24 mouse cellular contexts compared by ENCODE assay signal in genomic region chr1:150680345-150680744, GRCm38 (mm10).
DNase-seq lines count a peak whose midpoint lies in the region; ATAC-seq lines count a peak whose summit lies in the region.
"Had no signal": no experiment of that assay in that cellular context is flagged by ENCODE, and none has a peak within 500 bp of the region (broad histone marks: within the 10 kb centered on the region; RNA-seq: fewer than 3 reads in every experiment).

No protein-coding gene starts in this region.

- H3K27ac ChIP-seq in heart, embryonic 16.5 days (ENCODE audit: low read length): 0 out of 2 replicates have a peak overlapping the region, but pooled peaks have one; percentile 27
- no peak overlapping the region for H3K27ac ChIP-seq in heart, embryonic 10.5 days
- peak overlapping the region; percentile 23; the same call in 1 of the 2 replicates for H3K27ac ChIP-seq in embryonic facial prominence, embryonic 12.5 days
- H3K27ac ChIP-seq in embryonic facial prominence, embryonic 14.5 days (replicated peaks; ENCODE audit: low read depth, low read length): peak overlapping the region; percentile 44
- peak overlapping the region; percentile 67 for H3K27ac ChIP-seq in limb, embryonic 13.5 days
- no peak overlapping the region for H3K27ac ChIP-seq in forebrain, embryonic 14.5 days (ENCODE audit: low read depth, low read length)
- H3K27ac ChIP-seq: forebrain, embryonic 13.5 days; gastrocnemius, adult 2 months; hindbrain, embryonic 12.5 days; liver, embryonic 12.5 days; macrophage; neural tube, embryonic 15.5 days had no signal

- H3K36me3 ChIP-seq in heart, embryonic 16.5 days (ENCODE audit: control insufficient read depth, insufficient read depth): peaks cover 13% of the 10 kb centered on the region; the same call in 1 of the 2 replicates
- H3K36me3 ChIP-seq in heart, embryonic 10.5 days: peaks cover 17% of the 10 kb centered on the region
- peaks cover 14% of the 10 kb centered on the region; the same call in 1 of the 2 replicates for H3K36me3 ChIP-seq in embryonic facial prominence, embryonic 12.5 days
- peaks cover 14% of the 10 kb centered on the region for H3K36me3 ChIP-seq in embryonic facial prominence, embryonic 14.5 days (ENCODE audit: control insufficient read depth, insufficient read depth, low read length)
- peaks cover 24% of the 10 kb centered on the region for H3K36me3 ChIP-seq in limb, embryonic 13.5 days
- no peaks in the 10 kb centered on the region for H3K36me3 ChIP-seq in forebrain, embryonic 14.5 days (ENCODE audit: control insufficient read depth, insufficient read depth, low read length)
- H3K36me3 ChIP-seq: hindbrain, embryonic 12.5 days; liver, embryonic 12.5 days; neural tube, embryonic 15.5 days had no signal

- no peaks in the 10 kb centered on the region for H3K4me1 ChIP-seq in heart, embryonic 16.5 days (ENCODE audit: control insufficient read depth, insufficient read depth, low read length)
- H3K4me1 ChIP-seq in heart, embryonic 10.5 days: no peaks in the 10 kb centered on the region
- H3K4me1 ChIP-seq in embryonic facial prominence, embryonic 12.5 days: peaks cover 16% of the 10 kb centered on the region
- H3K4me1 ChIP-seq in embryonic facial prominence, embryonic 14.5 days (ENCODE audit: control insufficient read depth, insufficient read depth, low read length): peaks cover 11% of the 10 kb centered on the region; the same call in 1 of the 2 replicates
- H3K4me1 ChIP-seq in limb, embryonic 13.5 days: peaks cover 30% of the 10 kb centered on the region
- H3K4me1 ChIP-seq in forebrain, embryonic 14.5 days (ENCODE audit: control insufficient read depth, insufficient read depth, low read length): no peaks in the 10 kb centered on the region; the same call in 1 of the 2 replicates
- H3K4me1 ChIP-seq: forebrain, embryonic 13.5 days; hindbrain, embryonic 12.5 days; liver, embryonic 12.5 days; neural tube, embryonic 15.5 days had no signal

- no peaks in the 10 kb centered on the region for H3K9me3 ChIP-seq in heart, embryonic 16.5 days (replicated peaks; ENCODE audit: control insufficient read depth, low read length)
- no peaks in the 10 kb centered on the region for H3K9me3 ChIP-seq in heart, embryonic 10.5 days
- H3K9me3 ChIP-seq in embryonic facial prominence, embryonic 12.5 days: no peaks in the 10 kb centered on the region
- no peaks in the 10 kb centered on the region for H3K9me3 ChIP-seq in embryonic facial prominence, embryonic 14.5 days (ENCODE audit: control insufficient read depth, low read length)
- H3K9me3 ChIP-seq in limb, embryonic 13.5 days: no peaks in the 10 kb centered on the region
- no peaks in the 10 kb centered on the region for H3K9me3 ChIP-seq in forebrain, embryonic 14.5 days (replicated peaks; ENCODE audit: control insufficient read depth, low read length)
- H3K9me3 ChIP-seq: forebrain, embryonic 13.5 days; heart, embryonic 12.5 days; hindbrain, embryonic 12.5 days; liver, embryonic 12.5 days; neural tube, embryonic 15.5 days had no signal

- H3K4me3 ChIP-seq in heart, embryonic 16.5 days (ENCODE audit: low read length): no peak overlapping the region
- H3K4me3 ChIP-seq in heart, embryonic 10.5 days: no peak overlapping the region
- H3K4me3 ChIP-seq in embryonic facial prominence, embryonic 12.5 days: no peak overlapping the region
- H3K4me3 ChIP-seq in embryonic facial prominence, embryonic 14.5 days (ENCODE audit: low read depth, low read length): no peak overlapping the region
- no peak overlapping the region for H3K4me3 ChIP-seq in limb, embryonic 13.5 days
- H3K4me3 ChIP-seq in forebrain, embryonic 14.5 days (ENCODE audit: low read depth, low read length): no peak overlapping the region
- H3K4me3 ChIP-seq: forebrain, embryonic 13.5 days; heart, embryonic 12.5 days; hindbrain, embryonic 12.5 days; liver, embryonic 12.5 days; neural tube, embryonic 15.5 days had no signal

- no peaks in the 10 kb centered on the region for H3K27me3 ChIP-seq in heart, embryonic 16.5 days (ENCODE audit: control insufficient read depth, insufficient read depth, low read length)
- no peaks in the 10 kb centered on the region for H3K27me3 ChIP-seq in heart, embryonic 10.5 days (ENCODE audit: insufficient read depth, poor library complexity, severe bottlenecking)
- no peaks in the 10 kb centered on the region for H3K27me3 ChIP-seq in embryonic facial prominence, embryonic 12.5 days
- H3K27me3 ChIP-seq in embryonic facial prominence, embryonic 14.5 days (replicated peaks; ENCODE audit: control insufficient read depth, insufficient read depth, low read length): no peaks in the 10 kb centered on the region
- no peaks in the 10 kb centered on the region for H3K27me3 ChIP-seq in limb, embryonic 13.5 days
- H3K27me3 ChIP-seq in forebrain, embryonic 14.5 days (replicated peaks; ENCODE audit: control insufficient read depth, insufficient read depth, low read length): no peaks in the 10 kb centered on the region
- H3K27me3 ChIP-seq: forebrain, embryonic 13.5 days; heart, embryonic 12.5 days; hindbrain, embryonic 12.5 days; liver, embryonic 12.5 days; neural tube, embryonic 15.5 days had no signal

- no peak overlapping the region for H3K9ac ChIP-seq in heart, embryonic 16.5 days (ENCODE audit: low read length)
- H3K9ac ChIP-seq in embryonic facial prominence, embryonic 12.5 days: no peak overlapping the region
- no peak overlapping the region for H3K9ac ChIP-seq in embryonic facial prominence, embryonic 14.5 days (ENCODE audit: low read depth, low read length)
- no peak overlapping the region for H3K9ac ChIP-seq in limb, embryonic 13.5 days
- no peak overlapping the region for H3K9ac ChIP-seq in forebrain, embryonic 14.5 days (ENCODE audit: low read length)
- H3K9ac ChIP-seq: forebrain, embryonic 13.5 days; heart, embryonic 12.5 days; hindbrain, embryonic 12.5 days; liver, embryonic 12.5 days; liver, postnatal 0 days; neural tube, embryonic 15.5 days had no signal

- WGBS in heart, embryonic 16.5 days: 70% methylated on average over 4 of the region's 4 CpGs
- 82% methylated on average over 4 of the region's 4 CpGs for WGBS in heart, embryonic 10.5 days
- 61% methylated on average over 4 of the region's 4 CpGs for WGBS in embryonic facial prominence, embryonic 12.5 days
- WGBS in embryonic facial prominence, embryonic 14.5 days: 46% methylated on average over 4 of the region's 4 CpGs
- 38% methylated on average over 4 of the region's 4 CpGs for WGBS in limb, embryonic 13.5 days
- 87% methylated on average over 4 of the region's 4 CpGs for WGBS in forebrain, embryonic 14.5 days

- ATAC-seq in heart, embryonic 16.5 days (replicated peaks; ENCODE audit: extremely low read depth, insufficient read depth, low FRiP score): no peak
- ATAC-seq in embryonic facial prominence, embryonic 12.5 days (ENCODE audit: insufficient number of reproducible peaks, insufficient read depth, low FRiP score, low TSS enrichment): 0 out of 2 replicates have a peak, but pooled peaks have one; percentile 56
- ATAC-seq in embryonic facial prominence, embryonic 14.5 days (ENCODE audit: low read depth): peak; percentile 47; the same call in 1 of the 2 replicates
- peak; percentile 76 for ATAC-seq in limb, embryonic 13.5 days (ENCODE audit: low FRiP score, low read depth)
- ATAC-seq in forebrain, embryonic 14.5 days: no peak
- ATAC-seq: forebrain, embryonic 13.5 days; intestine, postnatal 0 days; liver, embryonic 12.5 days; lung, postnatal 0 days had no signal

- DNase-seq in heart, embryonic 10.5 days (ENCODE audit: low spot score): no peak
- peak; percentile 70 for DNase-seq in embryonic facial prominence, embryonic 14.5 days (ENCODE audit: low spot score)
- DNase-seq in frontal cortex, adult 2 months (ENCODE audit: extremely low spot score in 1 of 2, low spot score in 1 of 2): no peak
- no peak for DNase-seq in forebrain, embryonic 14.5 days (ENCODE audit: low spot score)
- DNase-seq: adrenal gland, postnatal 10 days; B cell, adult 2 months; gastrocnemius, adult 2 months; gastrocnemius, postnatal 36 days; heart, adult 18-20 months; kidney, adult 9 months; liver, postnatal 0 days; retina, postnatal 1 day; thymus, postnatal 4 days had no signal

- no peak overlapping the region for H3K4me2 ChIP-seq in heart, embryonic 16.5 days (ENCODE audit: low read depth, low read length)
- no peak overlapping the region for H3K4me2 ChIP-seq in embryonic facial prominence, embryonic 12.5 days (replicated peaks)
- H3K4me2 ChIP-seq in embryonic facial prominence, embryonic 14.5 days (ENCODE audit: low read depth, low read length): 0 out of 2 replicates have a peak overlapping the region, but pooled peaks have one; percentile 3
- no peak overlapping the region for H3K4me2 ChIP-seq in limb, embryonic 13.5 days (replicated peaks)
- no peak overlapping the region for H3K4me2 ChIP-seq in forebrain, embryonic 14.5 days (ENCODE audit: low read length)
- H3K4me2 ChIP-seq: forebrain, embryonic 13.5 days; heart, embryonic 12.5 days; hindbrain, embryonic 12.5 days; liver, embryonic 12.5 days; neural tube, embryonic 15.5 days had no signal

Comparison
In these comparisons a context has a peak if more than half of its experiments do, and no peak if none do; other contexts are left out.
1. H3K27ac ChIP-seq: peak in heart, embryonic 16.5 days (single experiment), embryonic facial prominence, embryonic 12.5 days (single experiment), embryonic facial prominence, embryonic 14.5 days (single experiment) and limb, embryonic 13.5 days (single experiment); none in heart, embryonic 10.5 days (single experiment) and forebrain, embryonic 14.5 days (single experiment).
2. ATAC-seq: peak in embryonic facial prominence, embryonic 12.5 days (single experiment), embryonic facial prominence, embryonic 14.5 days (single experiment) and limb, embryonic 13.5 days (single experiment); none in heart, embryonic 16.5 days (single experiment) and forebrain, embryonic 14.5 days (single experiment).